Mouse (Mus musculus) kidney, embryonic 15.5 days (tissue): ENCODE measurements at regions not wholly inside any gene's neighbourhood (a gene's known extent, or its start where the extent isn't known, plus 50 kb on each side); places are given as distances from the start of the nearest gene placed in this dataset.

Source experiments
- ATAC-seq: fragments of 200-750 bp; cut with Nextera tagmentation; replicated peaks from 2 replicates; pipeline ENCODE4 v1.8.0; 2017; ENCODE audit warnings: moderate TSS enrichment; ENCODE audit not compliant: low FRiP score
- H3K27ac ChIP-seq: fragments of 300-500 bp; sonication (generic); 2 replicates; pipeline ENCODE4 v1.5.1; 2015; ENCODE audit warnings: mild to moderate bottlenecking, inconsistent platforms
- H3K27me3 ChIP-seq: fragments of 300-500 bp; sonication (generic); 2 replicates; pipeline ENCODE4 v1.6.1; 2015; ENCODE audit warnings: inconsistent platforms
- H3K36me3 ChIP-seq: fragments of 300-500 bp; sonication (generic); 2 replicates; pipeline ENCODE4 v1.6.1; 2015; ENCODE audit warnings: inconsistent platforms
- H3K4me1 ChIP-seq: fragments of 300-500 bp; sonication (generic); 2 replicates; pipeline ENCODE4 v1.6.1; 2015; ENCODE audit warnings: inconsistent platforms
- H3K4me2 ChIP-seq: fragments of 300-500 bp; sonication (generic); 2 replicates; pipeline ENCODE4 v1.6.1; 2015; ENCODE audit warnings: moderate library complexity, mild to moderate bottlenecking, inconsistent platforms
- H3K4me3 ChIP-seq: fragments of 300-500 bp; sonication (generic); replicated peaks from 2 replicates; pipeline ENCODE4 v1.5.1; 2015; ENCODE audit warnings: mild to moderate bottlenecking, inconsistent platforms
- H3K9ac ChIP-seq: fragments of 300-500 bp; sonication (generic); 2 replicates; pipeline ENCODE4 v1.6.1; 2015; ENCODE audit warnings: mild to moderate bottlenecking, inconsistent platforms
- H3K9me3 ChIP-seq: fragments of 300-500 bp; sonication (generic); replicated peaks from 2 replicates; pipeline ENCODE4 v1.6.1; 2016; ENCODE audit warnings: inconsistent platforms
- WGBS: fragments of 180-500 bp; shearing (Covaris S2); methylation state at CpG from one replicate; pipeline ENCODE4 v1.1.7; 2015; ENCODE audit warnings: mixed read lengths; 5-methylcytosine and 5-hydroxymethylcytosine counted together

- peak overlapping the region; percentile 78 for H3K27ac ChIP-seq
These were observed 127.5 kb upstream of the Jag1 start for GRCm38 (mm10) chr2:137243914-137244313.

GRCm38 (mm10) chr2:137236961-137237360, 120.5 kb upstream of the Jag1 start:
- Histone ChIP-seq H3K4me1 (no peaks in the 10 kb centered on the region), H3K27me3 (no peaks in the 10 kb centered on the region), H3K36me3 (no peaks in the 10 kb centered on the region), H3K4me2 (no peak overlapping the region), H3K27ac (no peak overlapping the region), H3K9ac (no peak overlapping the region), H3K9me3 (no peaks in the 10 kb centered on the region), H3K4me3 (no peak overlapping the region)
- ATAC-seq: no peak
- 69% methylated on average over 3 of the region's 3 CpGs for WGBS

More at GRCm38 (mm10) chr2:137243914-137244313, 127.5 kb upstream of the Jag1 start:
- ATAC-seq: peak; percentile 85
- Histone ChIP-seq H3K36me3 (no peaks in the 10 kb centered on the region), H3K4me3 (no peak overlapping the region), H3K4me2 (no peak overlapping the region), H3K27me3 (no peaks in the 10 kb centered on the region), H3K9ac (no peak overlapping the region), H3K9me3 (no peaks in the 10 kb centered on the region), H3K4me1 (peaks cover 17% of the 10 kb centered on the region)
- WGBS: 14% methylated on average over 5 of the region's 5 CpGs

- H3K9ac ChIP-seq: no peak overlapping the region
These were observed 117.5 kb upstream of the Jag1 start for GRCm38 (mm10) chr2:137233936-137234335.

GRCm38 (mm10) chr2:137231161-137231560, 114.7 kb upstream of the Jag1 start:
- Histone ChIP-seq H3K36me3 (no peaks in the 10 kb centered on the region), H3K4me1 (peaks cover 10% of the 10 kb centered on the region; the same call in 1 of the 2 replicates), H3K27me3 (no peaks in the 10 kb centered on the region), H3K4me3 (no peak overlapping the region), H3K4me2 (no peak overlapping the region), H3K9me3 (no peaks in the 10 kb centered on the region), H3K9ac (no peak overlapping the region), H3K27ac (no peak overlapping the region)
- ATAC-seq: peak; percentile 87

More at GRCm38 (mm10) chr2:137233936-137234335, 117.5 kb upstream of the Jag1 start:
- H3K27me3 ChIP-seq: no peaks in the 10 kb centered on the region
- no peak overlapping the region for H3K4me2 ChIP-seq
- H3K4me3 ChIP-seq: no peak overlapping the region
- H3K9me3 ChIP-seq: no peaks in the 10 kb centered on the region
- peaks cover 10% of the 10 kb centered on the region; the same call in 1 of the 2 replicates for H3K4me1 ChIP-seq
- H3K27ac ChIP-seq: no peak overlapping the region
- WGBS: 75% methylated on average over 3 of the region's 3 CpGs
- no peak for ATAC-seq
- no peaks in the 10 kb centered on the region for H3K36me3 ChIP-seq

GRCm38 (mm10) chr2:137229422-137230069, 113.1 kb upstream of the Jag1 start:
- Histone ChIP-seq H3K9me3 (no peaks in the 10 kb centered on the region), H3K4me3 (no peak overlapping the region), H3K4me2 (no peak overlapping the region), H3K9ac (no peak overlapping the region), H3K4me1 (peaks cover 10% of the 10 kb centered on the region; the same call in 1 of the 2 replicates), H3K36me3 (no peaks in the 10 kb centered on the region), H3K27ac (no peak overlapping the region), H3K27me3 (no peaks in the 10 kb centered on the region)
- WGBS: 42% methylated on average over 1 of the region's 1 CpGs
- ATAC-seq: peak; percentile 68; the same call in 1 of the 2 replicates

GRCm38 (mm10) chr2:137227495-137227894, 111.1 kb upstream of the Jag1 start:
- Histone ChIP-seq H3K36me3 (no peaks in the 10 kb centered on the region), H3K4me1 (peaks cover 10% of the 10 kb centered on the region; the same call in 1 of the 2 replicates), H3K4me2 (no peak overlapping the region), H3K9me3 (no peaks in the 10 kb centered on the region), H3K27me3 (no peaks in the 10 kb centered on the region), H3K9ac (no peak overlapping the region), H3K27ac (no peak overlapping the region), H3K4me3 (no peak overlapping the region)
- 87% methylated on average over 4 of the region's 4 CpGs for WGBS
- no peak for ATAC-seq

- 76% methylated on average over 10 of the region's 10 CpGs for WGBS
- Histone ChIP-seq H3K27me3 (no peaks in the 10 kb centered on the region), H3K4me2 (no peak overlapping the region), H3K36me3 (no peaks in the 10 kb centered on the region), H3K4me3 (no peak overlapping the region), H3K9ac (no peak overlapping the region), H3K27ac (peak overlapping the region; percentile 45), H3K9me3 (no peaks in the 10 kb centered on the region), H3K4me1 (peaks cover 6% of the 10 kb centered on the region; the same call in 1 of the 2 replicates)
- ATAC-seq: 0 out of 2 replicates have a peak, but pooled peaks have one; percentile 36
These were observed 108.5 kb upstream of the Jag1 start for GRCm38 (mm10) chr2:137224702-137225552.

GRCm38 (mm10) chr2:137215697-137216096, 99.3 kb upstream of the Jag1 start:
- no peaks in the 10 kb centered on the region for H3K4me1 ChIP-seq
- no peaks in the 10 kb centered on the region for H3K36me3 ChIP-seq
- 43% methylated on average over 7 of the region's 7 CpGs for WGBS
- H3K27me3 ChIP-seq: no peaks in the 10 kb centered on the region
- no peak overlapping the region for H3K4me2 ChIP-seq
- no peak overlapping the region for H3K9ac ChIP-seq
- H3K4me3 ChIP-seq: no peak overlapping the region
- no peak overlapping the region for H3K27ac ChIP-seq
- no peak for ATAC-seq
- no peaks in the 10 kb centered on the region for H3K9me3 ChIP-seq

- no peak for ATAC-seq
- Histone ChIP-seq H3K4me3 (no peak overlapping the region), H3K9me3 (no peaks in the 10 kb centered on the region), H3K27me3 (no peaks in the 10 kb centered on the region), H3K4me1 (0 out of 2 replicates have a peak, but pooled peaks cover 5% of the 10 kb centered on the region), H3K4me2 (no peak overlapping the region), H3K36me3 (no peaks in the 10 kb centered on the region), H3K27ac (no peak overlapping the region), H3K9ac (no peak overlapping the region)
- 83% methylated on average over 2 of the region's 2 CpGs for WGBS
These were observed 91.4 kb upstream of the Jag1 start for GRCm38 (mm10) chr2:137207846-137208245.

GRCm38 (mm10) chr2:137204274-137204850, 87.9 kb upstream of the Jag1 start:
- Histone ChIP-seq H3K4me1 (0 out of 2 replicates have a peak, but pooled peaks cover 5% of the 10 kb centered on the region), H3K27ac (no peak overlapping the region), H3K36me3 (no peaks in the 10 kb centered on the region), H3K9ac (no peak overlapping the region), H3K4me2 (no peak overlapping the region), H3K9me3 (no peaks in the 10 kb centered on the region), H3K27me3 (no peaks in the 10 kb centered on the region), H3K4me3 (no peak overlapping the region)
- peak; percentile 49; the same call in 1 of the 2 replicates for ATAC-seq
- WGBS: 69% methylated on average over 6 of the region's 6 CpGs

GRCm38 (mm10) chr2:137200101-137200500, 83.7 kb upstream of the Jag1 start:
- no peaks in the 10 kb centered on the region for H3K36me3 ChIP-seq
- 0 out of 2 replicates have a peak, but pooled peaks cover 5% of the 10 kb centered on the region for H3K4me1 ChIP-seq
- H3K9me3 ChIP-seq: no peaks in the 10 kb centered on the region
- no peak overlapping the region for H3K9ac ChIP-seq
- no peak for ATAC-seq
- H3K4me2 ChIP-seq: no peak overlapping the region
- no peak overlapping the region for H3K27ac ChIP-seq
- no peak overlapping the region for H3K4me3 ChIP-seq
- WGBS: 83% methylated on average over 4 of the region's 4 CpGs
- H3K27me3 ChIP-seq: no peaks in the 10 kb centered on the region

- no peak overlapping the region for H3K4me3 ChIP-seq
- WGBS: 69% methylated on average over 7 of the region's 7 CpGs
- H3K9ac ChIP-seq: no peak overlapping the region
- H3K27me3 ChIP-seq: no peaks in the 10 kb centered on the region
- H3K9me3 ChIP-seq: no peaks in the 10 kb centered on the region
- no peak for ATAC-seq
- H3K4me2 ChIP-seq: no peak overlapping the region
- no peaks in the 10 kb centered on the region for H3K36me3 ChIP-seq
- H3K27ac ChIP-seq: no peak overlapping the region
- peaks cover 14% of the 10 kb centered on the region; the same call in 1 of the 2 replicates for H3K4me1 ChIP-seq
These were observed 75.7 kb upstream of the Jag1 start for GRCm38 (mm10) chr2:137192183-137192582.
